Mouse (Mus musculus): Measurements from ENCODE around the gene Dhx36. TPM values are rescaled to one million over a fixed set of nuclear protein-coding genes. Genes with fewer than 3 reads are reported as not detected.

The Dhx36 gene
- total RNA-seq, 2 experiments from 2014 or later: 29.7 to 36.6 TPM

GRCm38 (mm10) chr3:62418387-62419138 is 88.2 kb downstream of the Dhx36 start:
- DNase-seq: no peak

Other genes starting within 250 kb of the Dhx36 start
- 1 to 10 TPM; 5.6 to 6.1 TPM for gene Arhgef26, start 168.7 kb downstream of the Dhx36 start, total RNA-seq (2021)
- not detected for gene Gpr149, start 98.1 kb upstream of the Dhx36 start, total RNA-seq (2021)

All from adrenal gland, postnatal 10 days (tissue).